Mouse (Mus musculus) limb, embryonic 11.5 days (tissue): ENCODE measurements around the gene Elmo1. TPM values are rescaled to one million over a fixed set of nuclear protein-coding genes. Genes with fewer than 3 reads are reported as not detected.

Experiments
- ATAC-seq: fragments of 200-750 bp; cut with Nextera tagmentation; 2 replicates; pipeline ENCODE4 v1.8.0; 2017; ENCODE audit warnings: low read depth; ENCODE audit not compliant: insufficient number of reproducible peaks, low FRiP score, low TSS enrichment
- DNase-seq: peaks from one replicate; pipeline ENCODE4 v3.0.0-alpha.2; 2015; ENCODE audit warnings: low spot score
- H3K27ac ChIP-seq: fragments of 300-500 bp; sonication (generic); replicated peaks from 2 replicates; pipeline ENCODE4 v1.5.1; 2014; ENCODE audit warnings: low read depth, mild to moderate bottlenecking, low read length
- H3K27me3 ChIP-seq: fragments of 300-500 bp; sonication (generic); 2 replicates; pipeline ENCODE4 v1.6.1; 2014; ENCODE audit warnings: mild to moderate bottlenecking, low read length, mixed read lengths; ENCODE audit not compliant: control insufficient read depth, insufficient read depth
- H3K36me3 ChIP-seq: fragments of 300-500 bp; sonication (generic); 2 replicates; pipeline ENCODE4 v1.6.1; 2014; ENCODE audit warnings: mild to moderate bottlenecking, low read length, moderate library complexity, mixed read lengths; ENCODE audit not compliant: control insufficient read depth, insufficient read depth
- H3K4me1 ChIP-seq: fragments of 300-500 bp; sonication (generic); 2 replicates; pipeline ENCODE4 v1.6.1; 2014; ENCODE audit warnings: low read length, mixed read lengths; ENCODE audit not compliant: control insufficient read depth, insufficient read depth
- H3K4me2 ChIP-seq: fragments of 300-500 bp; sonication (generic); 2 replicates; pipeline ENCODE4 v1.6.1; 2014; ENCODE audit warnings: low read depth, mild to moderate bottlenecking, moderate library complexity; ENCODE audit not compliant: severe bottlenecking
- H3K4me3 ChIP-seq: fragments of 300-500 bp; sonication (generic); 2 replicates; pipeline ENCODE4 v1.5.1; 2014; ENCODE audit warnings: low read depth, low read length
- H3K9ac ChIP-seq: fragments of 300-500 bp; sonication (generic); 2 replicates; pipeline ENCODE4 v1.6.1; 2014; ENCODE audit warnings: mild to moderate bottlenecking, low read length
- H3K9me3 ChIP-seq: fragments of 300-500 bp; sonication (generic); 2 replicates; pipeline ENCODE4 v1.6.1; 2016; ENCODE audit warnings: low read length; ENCODE audit not compliant: control insufficient read depth
- WGBS: fragments of 180-500 bp; shearing (Covaris S2); extraction: QIAGEN DNeasy Blood & Tissue Kit; methylation state at CpG from one replicate; pipeline ENCODE4 v1.1.7; 2014; 5-methylcytosine and 5-hydroxymethylcytosine counted together
- polyA plus RNA-seq: library from polyadenylated mRNA; unstranded; fragments of >200 nt; fragmentation: Nextera tagmentation; extraction: Ambion mirVana; gene quantifications from 2 replicates; pipeline ENCODE4 v1.2.1, GENCODE M21; 2014

Elmo1 gene
- polyA plus RNA-seq, 1 experiment from 2014 or later, result 9.6 TPM

DNA sequence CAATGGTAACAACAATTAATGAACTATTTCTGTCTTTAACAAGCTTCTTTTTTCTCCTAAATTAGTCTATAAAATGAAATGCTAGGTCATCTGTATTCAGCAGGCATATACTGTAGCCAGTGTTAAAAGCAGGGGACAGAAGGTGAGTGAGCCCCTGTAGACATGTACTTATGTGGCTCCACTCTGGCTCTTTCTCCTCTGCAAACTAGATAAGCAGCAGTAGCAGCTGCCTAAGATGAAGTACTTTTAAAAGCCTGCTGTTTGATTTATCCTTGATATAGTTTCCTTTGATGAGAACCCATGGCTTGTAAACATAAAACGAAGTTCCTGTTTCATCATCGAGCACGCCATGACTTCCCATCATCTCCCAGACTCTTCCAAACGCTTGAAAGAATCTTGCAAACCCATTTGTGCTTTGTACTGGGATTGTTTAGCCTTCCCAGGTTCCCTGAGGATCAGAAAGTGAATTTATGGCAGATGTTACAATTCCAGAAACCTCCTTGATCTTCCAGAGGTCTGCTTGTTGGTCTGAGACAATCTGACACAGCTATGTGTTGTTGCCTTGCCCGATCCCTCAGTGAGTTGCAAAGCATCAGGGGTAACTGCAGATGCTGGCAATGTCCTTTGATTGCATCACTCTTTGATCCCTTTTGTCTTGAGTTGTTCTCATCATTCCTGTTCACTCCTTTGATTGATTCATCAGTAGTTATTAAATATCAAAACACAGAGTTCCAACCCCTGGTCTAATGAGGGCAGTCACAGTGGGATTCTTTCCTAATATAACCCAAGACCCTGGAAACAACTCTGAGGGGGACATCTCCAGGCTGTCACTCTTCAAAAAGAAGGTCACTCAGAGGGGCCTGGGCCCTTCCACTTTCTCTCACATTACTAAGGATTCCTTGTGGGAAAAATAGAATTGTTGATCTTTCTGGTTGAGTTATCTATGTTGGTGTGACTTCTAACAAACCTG, 326.6 kb downstream of the Elmo1 start:
- no peaks in the 10 kb centered on the region for H3K4me1 ChIP-seq
- no peaks in the 10 kb centered on the region for H3K36me3 ChIP-seq
- H3K9me3 ChIP-seq, result no peaks in the 10 kb centered on the region
- no peak overlapping the region for H3K27ac ChIP-seq
- ATAC-seq (no peak), DNase-seq (no peak)
- no peak overlapping the region for H3K4me3 ChIP-seq
- no peak overlapping the region for H3K9ac ChIP-seq
- no peaks in the 10 kb centered on the region for H3K27me3 ChIP-seq
- H3K4me2 ChIP-seq, result no peak overlapping the region
- WGBS, result 21% methylated on average over 5 of the region's 5 CpGs

DNA sequence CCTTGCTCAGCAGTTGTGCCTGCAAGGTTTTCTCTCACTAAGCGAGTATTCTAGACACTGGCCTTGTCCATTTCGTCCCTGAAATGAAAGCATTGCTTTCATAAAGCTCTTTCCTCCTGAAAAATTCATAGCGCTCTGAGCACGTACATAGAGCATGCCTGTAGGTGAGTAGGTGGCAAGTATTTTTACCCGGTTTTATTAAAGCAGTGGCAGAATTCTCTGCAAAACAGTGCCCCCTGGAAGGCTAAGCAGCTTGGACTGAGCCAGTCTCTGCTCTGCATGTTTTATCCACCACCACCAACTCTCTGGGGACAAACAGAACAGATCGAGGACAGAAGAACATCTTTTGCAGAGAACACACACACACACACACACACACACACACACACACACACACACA, 340.6 kb downstream of the Elmo1 start:
- no peak for DNase-seq
- Histone ChIP-seq H3K36me3 (no peaks in the 10 kb centered on the region; the same call in 1 of the 2 replicates), H3K9me3 (no peaks in the 10 kb centered on the region), H3K4me2 (no peak overlapping the region), H3K27me3 (no peaks in the 10 kb centered on the region), H3K27ac (no peak overlapping the region), H3K4me3 (no peak overlapping the region), H3K4me1 (no peaks in the 10 kb centered on the region), H3K9ac (no peak overlapping the region)
- no peak for ATAC-seq
- WGBS, result 88% methylated on average over 6 of the region's 6 CpGs

DNA sequence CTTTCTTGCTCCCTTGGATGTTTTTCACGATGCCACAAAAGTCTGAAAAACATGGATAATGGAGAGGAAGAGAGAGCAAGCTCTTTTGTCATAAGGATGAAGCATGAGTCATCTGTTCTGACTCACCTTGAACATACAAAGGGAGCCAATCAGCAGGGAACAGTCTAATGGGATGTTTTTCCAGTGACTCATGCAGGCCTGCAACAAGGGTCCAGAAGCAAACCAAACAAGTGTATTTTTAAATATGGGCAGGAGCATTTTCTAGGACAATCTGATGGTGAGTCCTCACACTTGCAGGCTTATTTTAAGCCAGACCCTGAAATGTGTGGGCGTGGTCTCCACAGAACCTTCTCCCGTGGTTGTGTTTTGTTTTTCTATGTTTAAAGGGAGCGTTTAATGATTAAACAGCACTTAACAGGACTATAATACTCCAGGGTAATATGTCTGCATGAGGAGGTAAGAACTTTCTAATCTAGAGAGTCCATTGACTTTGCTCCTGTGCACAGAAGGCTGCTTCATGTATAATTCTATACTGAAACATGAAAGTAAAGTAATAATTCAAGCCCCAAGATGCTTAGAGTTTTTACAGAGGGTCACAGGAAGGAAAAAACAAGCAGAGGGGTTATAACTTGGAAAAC, 342.9 kb downstream of the Elmo1 start:
- Histone ChIP-seq H3K4me2 (no peak overlapping the region), H3K36me3 (no peaks in the 10 kb centered on the region), H3K27ac (no peak overlapping the region), H3K27me3 (no peaks in the 10 kb centered on the region), H3K4me1 (no peaks in the 10 kb centered on the region), H3K4me3 (no peak overlapping the region), H3K9ac (no peak overlapping the region), H3K9me3 (no peaks in the 10 kb centered on the region)
- ATAC-seq (no peak), DNase-seq (no peak)
- 80% methylated on average over 4 of the region's 4 CpGs for WGBS

DNA sequence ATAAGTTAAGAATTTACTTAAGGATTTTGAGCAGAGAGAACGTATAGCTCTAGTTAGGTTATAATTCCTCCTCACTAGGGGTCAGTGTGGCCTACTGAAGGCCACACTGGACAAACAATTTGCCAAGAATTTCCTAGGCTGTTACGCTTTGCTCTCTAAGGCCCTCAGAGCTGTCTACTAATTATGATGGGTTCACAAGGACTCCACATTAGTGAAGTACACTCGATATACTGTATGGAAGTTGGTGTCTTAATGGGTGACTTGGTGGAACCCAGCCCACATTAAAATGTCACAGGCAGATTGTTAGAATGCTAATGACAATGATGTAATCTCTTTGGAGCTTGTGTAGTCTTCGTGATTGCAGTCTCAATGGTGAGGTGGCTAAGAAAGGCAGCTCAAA, 343.7 kb downstream of the Elmo1 start:
- H3K4me3 ChIP-seq, result no peak overlapping the region
- DNase-seq (no peak), ATAC-seq (no peak)
- H3K27me3 ChIP-seq, result no peaks in the 10 kb centered on the region
- H3K4me1 ChIP-seq, result no peaks in the 10 kb centered on the region
- H3K4me2 ChIP-seq, result no peak overlapping the region
- 85% methylated on average over 4 of the region's 4 CpGs for WGBS
- no peak overlapping the region for H3K9ac ChIP-seq
- H3K36me3 ChIP-seq, result no peaks in the 10 kb centered on the region
- no peaks in the 10 kb centered on the region for H3K9me3 ChIP-seq
- no peak overlapping the region for H3K27ac ChIP-seq

DNA sequence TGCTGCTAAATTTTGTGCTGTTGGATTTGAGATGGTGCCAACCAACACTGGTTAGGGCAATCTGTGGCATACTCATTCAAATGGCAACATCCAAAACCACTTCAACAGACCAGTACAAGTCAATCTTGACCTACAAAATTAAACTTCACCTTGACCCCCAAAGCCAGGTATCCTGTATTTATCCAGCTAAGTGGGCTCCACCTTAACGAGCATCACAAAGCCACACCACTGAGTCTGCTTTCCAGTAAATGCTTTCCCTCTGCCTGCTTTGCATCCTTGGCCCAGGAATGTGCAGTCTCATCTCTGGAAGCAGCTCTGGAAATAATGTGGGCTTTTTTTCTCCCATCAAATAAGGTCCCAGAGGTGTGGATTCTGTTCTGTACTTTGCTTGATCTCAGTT, 349.1 kb downstream of the Elmo1 start:
- no peak for ATAC-seq
- no peak overlapping the region for H3K9ac ChIP-seq
- no peak overlapping the region for H3K27ac ChIP-seq
- no peak for DNase-seq
- no peaks in the 10 kb centered on the region for H3K36me3 ChIP-seq
- H3K4me2 ChIP-seq, result no peak overlapping the region
- H3K4me1 ChIP-seq, result no peaks in the 10 kb centered on the region
- 78% methylated on average over 1 of the region's 1 CpGs for WGBS
- H3K4me3 ChIP-seq, result no peak overlapping the region
- no peaks in the 10 kb centered on the region for H3K27me3 ChIP-seq
- no peaks in the 10 kb centered on the region for H3K9me3 ChIP-seq

DNA sequence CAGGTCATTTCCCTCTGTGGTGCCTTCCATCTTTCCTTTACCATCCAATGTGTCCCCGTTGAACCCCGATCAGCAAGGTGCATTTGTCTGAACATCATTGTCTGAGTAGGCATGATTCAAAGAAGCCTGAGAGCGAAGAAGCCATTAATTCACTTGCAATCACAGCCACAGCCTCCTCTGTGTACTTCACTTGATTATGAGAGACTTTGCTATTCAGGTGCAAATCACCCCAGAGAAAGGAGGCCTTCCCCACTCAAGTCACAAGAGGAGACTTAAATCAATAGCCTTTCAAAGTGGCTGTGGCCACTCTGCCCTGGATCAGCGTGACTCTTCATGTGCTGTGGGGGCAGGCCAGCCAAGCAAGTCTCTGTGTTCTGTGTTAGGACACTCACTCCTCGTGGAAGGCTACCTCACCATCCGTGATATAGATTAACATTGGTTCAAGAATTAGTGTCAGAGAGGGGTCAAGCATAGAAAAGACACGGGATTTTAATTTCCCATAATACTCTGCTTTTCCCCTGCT, 360.5 kb downstream of the Elmo1 start:
- Histone ChIP-seq H3K4me1 (no peaks in the 10 kb centered on the region), H3K4me2 (no peak overlapping the region), H3K36me3 (no peaks in the 10 kb centered on the region), H3K4me3 (no peak overlapping the region), H3K9me3 (no peaks in the 10 kb centered on the region), H3K27me3 (no peaks in the 10 kb centered on the region), H3K27ac (no peak overlapping the region), H3K9ac (no peak overlapping the region)
- 89% methylated on average over 7 of the region's 7 CpGs for WGBS
- DNase-seq (no peak), ATAC-seq (no peak)

DNA sequence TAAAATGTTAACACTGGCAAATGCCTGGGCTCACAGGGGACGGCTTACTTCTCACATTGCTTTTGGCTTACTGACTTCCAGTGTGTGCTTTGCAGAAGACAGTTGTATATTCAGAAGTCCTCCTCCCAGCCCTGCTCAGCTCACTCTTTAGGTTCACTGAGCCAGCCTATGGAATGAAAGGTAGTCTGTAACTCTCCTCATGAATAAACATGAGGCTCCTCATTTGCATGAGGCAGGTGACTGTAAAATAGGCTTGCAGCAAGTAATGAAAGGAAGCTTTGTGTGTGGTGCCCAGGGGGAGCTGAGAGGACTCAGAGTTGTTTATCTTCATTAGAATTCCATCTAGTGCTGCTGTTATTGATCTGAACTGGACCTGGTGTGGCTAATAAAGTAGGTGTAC, 364.0 kb downstream of the Elmo1 start:
- no peak overlapping the region for H3K27ac ChIP-seq
- no peak overlapping the region for H3K4me2 ChIP-seq
- WGBS, result 73% methylated on average over 1 of the region's 1 CpGs
- H3K36me3 ChIP-seq, result no peaks in the 10 kb centered on the region
- DNase-seq, result no peak
- H3K9me3 ChIP-seq, result no peaks in the 10 kb centered on the region
- no peaks in the 10 kb centered on the region for H3K27me3 ChIP-seq
- H3K4me1 ChIP-seq, result no peaks in the 10 kb centered on the region
- ATAC-seq, result no peak
- H3K9ac ChIP-seq, result no peak overlapping the region
- no peak overlapping the region for H3K4me3 ChIP-seq

DNA sequence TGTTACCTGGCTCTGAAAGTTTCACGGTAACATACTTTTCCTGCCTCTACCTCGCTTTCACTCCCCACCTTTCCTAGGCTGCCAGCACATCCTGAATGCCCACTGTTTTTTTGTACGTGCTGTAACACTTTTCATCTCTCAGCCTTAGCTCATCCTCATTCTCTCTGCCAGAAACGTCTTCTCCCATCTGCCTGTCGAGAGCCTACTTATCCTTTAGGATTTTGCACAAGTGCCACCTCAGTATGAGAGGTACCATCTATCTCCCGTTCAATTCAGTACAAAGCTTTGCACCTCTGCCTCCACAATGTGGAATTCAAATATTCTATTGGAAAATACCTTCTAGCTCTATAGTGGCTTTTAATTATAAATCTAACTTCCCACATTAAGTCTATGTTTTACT, 369.7 kb downstream of the Elmo1 start:
- H3K9me3 ChIP-seq, result no peaks in the 10 kb centered on the region

More for the DNA sequence above, 369.7 kb downstream of the Elmo1 start:
- H3K27me3 ChIP-seq, result no peaks in the 10 kb centered on the region
- H3K4me3 ChIP-seq, result no peak overlapping the region
- ATAC-seq, result no peak
- no peak overlapping the region for H3K27ac ChIP-seq
- H3K36me3 ChIP-seq, result no peaks in the 10 kb centered on the region
- no peak overlapping the region for H3K4me2 ChIP-seq
- no peak overlapping the region for H3K9ac ChIP-seq
- H3K4me1 ChIP-seq, result no peaks in the 10 kb centered on the region
- no peak for DNase-seq
- WGBS, result 94% methylated on average over 6 of the region's 6 CpGs
